Mouse (Mus musculus): ENCODE data around the gene Sirt6. TPM values are rescaled to one million over a fixed set of nuclear protein-coding genes. Genes with fewer than 3 reads are reported as not detected.

The Sirt6 gene
- total RNA-seq, 2 experiments from 2014 or later, result 6.2 to 8.3 TPM

GRCm38 (mm10) chr10:81626101-81626993 is 1.2 kb downstream of the Sirt6 start:
- ATAC-seq (replicated peaks; ENCODE audit: poor library complexity, severe bottlenecking), result 0 out of 2 replicates have a peak, but pooled peaks have one; percentile 2

- ATAC-seq (replicated peaks; ENCODE audit: poor library complexity, severe bottlenecking), result no peak
Measured at GRCm38 (mm10) chr10:81623441-81623840, 4.2 kb downstream of the Sirt6 start.

- ATAC-seq (replicated peaks; ENCODE audit: poor library complexity, severe bottlenecking), result no peak
Measured at GRCm38 (mm10) chr10:81620786-81621185, 6.8 kb downstream of the Sirt6 start.

- ATAC-seq (replicated peaks; ENCODE audit: poor library complexity, severe bottlenecking), result no peak
Measured at GRCm38 (mm10) chr10:81619976-81620375, 7.6 kb downstream of the Sirt6 start.

DNA sequence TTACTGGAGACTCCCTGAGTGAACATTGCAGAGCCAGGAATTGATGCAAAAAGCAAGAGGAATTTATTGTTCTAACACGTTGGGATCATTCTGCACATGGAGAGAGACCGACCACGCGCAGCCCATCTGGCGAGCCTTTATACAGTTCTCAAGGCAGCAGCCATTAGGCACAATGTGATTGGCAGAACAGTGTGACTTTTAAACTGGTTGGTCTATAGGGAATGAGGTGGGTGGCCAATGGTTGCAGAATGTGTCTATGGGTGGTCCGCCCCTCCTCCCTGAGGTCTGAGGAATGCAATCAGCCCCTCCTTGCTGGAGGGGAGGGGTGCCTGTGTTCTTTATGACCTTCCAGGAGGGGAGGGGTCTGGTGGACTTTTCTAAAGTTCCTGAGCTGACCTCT is 12.1 kb downstream of the Sirt6 start:
- ATAC-seq (replicated peaks; ENCODE audit: poor library complexity, severe bottlenecking), result no peak

DNA sequence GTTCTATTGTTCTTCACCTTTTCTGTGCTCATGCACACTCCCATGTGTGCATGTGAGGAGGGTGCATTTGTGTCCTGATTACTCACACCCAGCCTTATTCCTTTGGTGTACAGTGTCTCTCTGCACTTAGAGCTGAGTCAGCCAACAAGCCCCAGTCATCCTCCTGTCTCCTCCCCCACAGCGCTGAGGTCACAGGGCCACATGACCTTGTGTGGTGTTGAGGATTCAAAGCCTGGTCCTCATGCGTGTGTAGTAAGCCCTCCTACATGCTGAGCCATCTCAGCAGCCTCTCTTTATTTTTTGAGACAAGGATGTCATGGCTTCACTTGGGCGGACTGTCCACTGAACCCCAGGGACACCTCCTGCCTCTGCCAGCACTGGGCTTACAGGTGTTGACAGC is 14.8 kb downstream of the Sirt6 start:
- no peak for ATAC-seq (replicated peaks; ENCODE audit: poor library complexity, severe bottlenecking)

DNA sequence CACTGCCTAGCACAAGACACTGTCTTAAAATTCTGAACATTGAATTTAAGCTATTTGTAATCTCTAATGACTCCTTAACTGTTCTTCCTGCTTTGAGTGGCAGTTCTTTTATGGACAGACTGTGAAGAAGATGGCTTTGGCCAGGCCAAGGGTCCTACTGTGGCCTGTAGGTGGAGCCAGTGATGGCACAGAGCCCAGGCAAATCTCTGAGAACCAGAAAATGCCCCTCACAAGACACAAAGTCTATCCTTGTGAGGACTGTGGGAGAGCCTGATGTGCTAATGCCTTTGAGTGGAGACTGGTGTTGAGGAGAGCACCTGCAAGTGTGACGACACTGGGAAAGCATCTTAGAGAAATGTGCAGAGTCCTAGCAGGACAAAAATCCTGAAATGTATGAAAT is 19.3 kb downstream of the Sirt6 start:
- ATAC-seq (replicated peaks; ENCODE audit: poor library complexity, severe bottlenecking), result no peak

DNA sequence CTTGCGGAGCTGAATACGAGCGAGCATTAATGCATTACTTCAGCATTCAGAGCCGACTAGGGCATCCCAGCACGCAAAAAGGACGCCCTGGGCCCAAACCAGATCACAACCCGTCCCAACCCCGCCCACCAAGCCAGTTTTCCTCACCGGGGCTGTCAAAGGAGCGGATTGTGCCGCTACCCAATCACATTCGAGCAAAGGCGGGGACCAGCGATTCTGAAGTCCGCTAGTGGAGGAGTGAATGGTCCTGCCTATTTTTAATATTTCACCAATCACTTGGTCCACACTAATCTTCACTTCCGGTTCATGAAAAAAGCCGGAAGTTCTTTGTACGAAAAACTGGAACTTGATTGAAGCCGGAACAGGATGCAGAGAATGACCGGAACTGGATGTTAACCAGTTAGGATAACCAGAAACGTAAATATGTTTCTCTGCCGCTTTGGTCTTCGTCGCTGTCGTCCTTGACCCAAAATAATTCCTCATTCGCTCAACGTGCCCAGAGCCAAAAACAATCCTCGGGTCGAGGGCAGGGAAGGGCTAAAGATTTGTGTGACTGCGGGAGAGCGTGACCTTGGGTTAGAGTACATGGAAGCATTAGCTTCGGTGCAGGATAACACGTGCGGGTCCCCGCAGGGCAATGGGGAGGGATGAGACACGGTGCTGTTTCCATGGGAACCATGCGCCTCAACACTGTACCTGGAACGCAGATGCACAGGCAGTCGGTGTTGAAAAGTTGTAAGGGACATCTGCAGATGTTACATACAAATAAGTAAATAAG is 21.4 kb downstream of the Sirt6 start, which contains the start of gene BC025920:
Gene BC025920 (plus strand): TSS at position 297 of the 778 bp plus-strand sequence.
- peak; percentile 73 for ATAC-seq (replicated peaks; ENCODE audit: poor library complexity, severe bottlenecking)

DNA sequence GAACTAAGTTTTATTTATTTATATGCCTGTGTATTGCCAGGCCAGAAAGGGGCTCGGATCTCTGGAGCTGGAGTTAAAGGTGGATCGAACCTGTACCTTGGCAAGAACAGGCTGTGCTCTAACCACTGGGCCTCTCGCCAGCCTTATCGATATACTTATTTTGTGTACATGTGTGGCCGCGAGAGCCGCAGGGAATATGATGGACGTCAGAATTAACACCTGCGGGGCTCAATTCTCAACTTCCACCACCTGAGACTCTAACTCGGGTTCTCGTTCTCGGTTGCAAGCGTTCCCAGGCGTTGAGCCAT is 22.0 kb downstream of the Sirt6 start:
- no peak for ATAC-seq (replicated peaks; ENCODE audit: poor library complexity, severe bottlenecking)

DNA sequence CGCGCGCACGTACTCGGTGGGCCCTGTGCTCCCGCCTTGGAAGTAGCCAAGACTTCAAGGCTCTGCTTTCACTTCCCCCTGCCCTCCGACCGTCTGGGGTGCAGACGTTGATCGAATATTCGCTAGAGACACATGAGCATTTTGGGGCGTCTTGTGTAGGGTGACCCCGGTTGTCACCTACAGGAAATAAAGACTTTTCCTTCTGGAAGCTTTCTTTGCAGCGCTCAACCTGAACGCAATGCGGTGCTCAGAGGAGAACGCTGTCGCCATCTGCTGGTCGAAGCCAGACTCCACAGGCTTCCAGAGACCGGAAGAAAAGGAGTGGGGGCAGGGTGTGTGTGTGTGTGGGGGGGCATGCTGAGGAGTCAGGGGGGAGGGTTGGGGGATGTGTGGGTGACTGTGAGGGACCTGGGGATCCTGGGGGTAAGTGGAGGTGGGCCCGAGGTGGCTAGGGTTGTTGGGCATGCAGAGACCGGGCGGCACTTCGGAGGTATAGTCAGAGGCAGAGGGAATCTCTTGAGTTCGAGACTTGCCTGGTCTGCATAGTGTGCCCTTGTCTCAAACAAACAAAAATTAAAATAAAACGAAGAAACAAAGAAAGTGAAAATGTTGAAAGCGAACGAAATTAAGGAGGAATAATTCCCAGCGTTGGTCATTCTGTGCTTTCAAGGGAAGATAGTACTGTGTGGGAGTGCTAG is 22.5 kb downstream of the Sirt6 start:
- peak; percentile 31 for ATAC-seq (replicated peaks; ENCODE audit: poor library complexity, severe bottlenecking)

DNA sequence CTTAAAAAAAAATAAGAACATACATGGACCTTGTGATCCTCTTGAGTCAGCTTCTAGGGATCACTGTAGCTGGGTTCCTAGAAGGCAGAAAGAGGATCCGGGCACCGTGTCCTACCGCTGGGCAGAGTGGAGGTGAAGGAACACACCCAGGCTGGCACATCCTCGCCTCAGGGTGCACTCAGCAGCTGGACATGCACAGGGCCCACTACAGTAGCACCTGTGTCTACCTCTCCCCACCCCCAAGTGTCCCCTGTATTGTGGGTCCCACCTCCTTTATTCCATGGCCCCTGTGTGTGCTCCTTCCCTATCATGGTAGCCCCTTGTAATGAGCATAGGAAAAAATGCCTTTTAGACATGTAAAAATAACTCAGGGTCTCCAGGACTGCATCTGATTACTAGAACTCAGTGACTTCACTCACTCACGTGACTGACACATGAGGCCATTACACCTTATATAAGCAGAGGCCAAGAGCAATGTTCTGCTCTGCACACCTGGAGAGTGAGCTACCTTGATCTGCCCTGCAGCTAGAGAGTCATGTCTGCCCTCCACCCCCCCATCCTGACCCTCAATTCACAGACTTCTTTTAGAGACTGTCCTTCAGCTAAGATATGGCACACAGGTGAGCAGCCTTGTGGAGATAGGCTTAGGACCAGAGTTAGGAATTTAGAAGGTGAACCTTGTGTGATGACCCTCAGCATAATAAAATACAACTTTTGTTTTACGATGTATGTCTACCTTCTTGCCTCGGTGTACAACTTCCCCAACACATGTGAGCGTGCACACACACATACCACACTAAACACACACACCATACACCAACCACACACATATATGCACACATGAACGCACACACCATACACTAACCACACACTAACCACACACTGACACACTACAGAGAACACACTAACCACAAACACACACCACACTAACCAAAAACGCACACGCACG is 23.3 kb downstream of the Sirt6 start:
- ATAC-seq (replicated peaks; ENCODE audit: poor library complexity, severe bottlenecking), result no peak

DNA sequence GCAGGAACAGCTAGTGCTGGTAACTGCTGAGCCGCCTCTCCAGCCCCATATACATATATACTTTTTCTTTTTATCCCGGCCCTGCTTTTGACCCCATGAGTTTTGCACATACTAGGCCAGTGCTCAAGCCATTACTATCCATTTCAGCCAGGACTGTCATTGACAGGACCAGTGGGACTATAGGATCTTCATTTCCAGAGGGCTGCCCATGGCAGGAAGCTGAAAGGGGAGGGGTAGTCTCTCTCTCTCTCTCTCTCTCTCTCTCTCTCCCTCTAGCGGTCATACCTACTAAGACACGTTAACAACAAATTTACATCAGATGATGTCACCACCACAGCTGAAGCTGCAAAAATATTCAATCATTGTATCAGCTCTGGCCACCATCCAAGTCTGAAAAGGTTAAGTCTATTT is 24.9 kb downstream of the Sirt6 start:
- ATAC-seq (replicated peaks; ENCODE audit: poor library complexity, severe bottlenecking), result peak; percentile 26

GRCm38 (mm10) chr10:81601396-81601905 is 26.1 kb downstream of the Sirt6 start:
- ATAC-seq (replicated peaks; ENCODE audit: poor library complexity, severe bottlenecking), result no peak

DNA sequence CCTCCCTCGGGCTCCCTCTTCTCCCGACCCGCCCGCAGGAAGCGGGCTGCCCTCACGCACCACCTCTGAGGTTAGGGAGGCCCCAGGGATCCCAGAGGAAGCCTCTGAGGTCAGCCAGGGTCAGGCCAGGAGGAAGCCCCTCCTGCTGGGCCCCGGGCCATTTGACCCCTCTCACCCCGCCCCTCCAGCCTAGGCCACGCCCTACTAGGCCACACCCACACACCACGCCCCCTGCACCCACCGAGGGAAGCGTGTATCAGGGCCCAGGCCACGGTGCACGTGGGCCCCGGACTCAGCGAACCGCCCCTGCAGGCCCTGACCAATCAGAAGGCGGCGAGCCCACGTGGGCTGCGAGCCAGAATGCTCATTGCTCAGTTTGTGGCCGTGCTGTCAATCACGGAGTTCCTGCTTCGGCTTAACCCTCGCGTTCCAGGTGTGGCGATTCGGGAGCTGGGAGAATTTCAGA is 26.8 kb downstream of the Sirt6 start, which contains the start of gene Tle6:
Gene Tle6 (minus strand): TSS at position 336 of the 466 bp plus-strand sequence.
- peak; percentile 72 for ATAC-seq (replicated peaks; ENCODE audit: poor library complexity, severe bottlenecking)

DNA sequence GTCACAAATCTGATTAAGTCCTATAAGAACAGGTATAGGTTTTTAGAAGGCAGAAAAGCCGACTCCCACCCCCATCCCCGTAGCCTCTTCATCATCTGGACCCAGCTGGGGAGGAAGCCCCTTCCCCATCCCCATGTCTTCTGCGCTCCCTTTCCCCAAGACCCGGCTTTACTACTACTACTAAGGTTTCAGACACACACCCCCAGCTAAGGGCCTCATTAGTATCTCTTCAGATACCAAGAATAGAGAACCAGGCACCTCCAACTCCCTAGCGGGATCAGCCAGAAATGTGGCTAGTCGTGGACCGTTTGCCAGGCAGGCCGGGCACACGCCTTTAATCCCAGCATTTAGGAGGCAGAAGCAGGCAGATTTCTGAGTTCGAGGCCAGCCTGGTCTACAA is 27.5 kb downstream of the Sirt6 start:
- no peak for ATAC-seq (replicated peaks; ENCODE audit: poor library complexity, severe bottlenecking)

- ATAC-seq (replicated peaks; ENCODE audit: poor library complexity, severe bottlenecking), result no peak
Measured at GRCm38 (mm10) chr10:81599630-81600029, 28.0 kb downstream of the Sirt6 start.

- no peak for ATAC-seq (replicated peaks; ENCODE audit: poor library complexity, severe bottlenecking)
Measured at GRCm38 (mm10) chr10:81598871-81599270, 28.7 kb downstream of the Sirt6 start.

- ATAC-seq (replicated peaks; ENCODE audit: poor library complexity, severe bottlenecking), result no peak
Measured at GRCm38 (mm10) chr10:81598342-81598741, 29.3 kb downstream of the Sirt6 start.
